Mouse (Mus musculus) embryonic fibroblast, embryonic 13.5 days (primary cell): ENCODE data around the gene Tnfsf10. TPM values are rescaled to one million over a fixed set of nuclear protein-coding genes. Genes with fewer than 3 reads are reported as not detected.
"Not testable (repeated sequence)": the region's sequence is repeated elsewhere in the genome, so short reads cannot be mapped to it uniquely, and the experiment has no call there.

Experiments
- H3K27ac ChIP-seq: 2 replicates; pipeline ENCODE4 v1.5.1; 2012; ENCODE audit warnings: low read length, control low read depth, inconsistent platforms; ENCODE audit not compliant: insufficient read depth
- H3K4me1 ChIP-seq: 2 replicates; pipeline ENCODE4 v1.6.1; 2011; ENCODE audit warnings: low read length; ENCODE audit not compliant: control insufficient read depth, insufficient read depth
- H3K4me3 ChIP-seq: 2 replicates; pipeline ENCODE4 v1.5.1; 2011; ENCODE audit warnings: mild to moderate bottlenecking, control low read depth, low read length; ENCODE audit not compliant: insufficient read depth
- CTCF ChIP-seq: IDR thresholded peaks from 2 replicates; pipeline ENCODE4 v1.5.1; 2011; ENCODE audit warnings: mild to moderate bottlenecking, control low read depth, low read length, moderate library complexity, borderline replicate concordance; ENCODE audit not compliant: insufficient read depth
- POLR2A ChIP-seq: IDR thresholded peaks from 2 replicates; pipeline ENCODE4 v1.6.1; 2011; ENCODE audit warnings: low read depth, mild to moderate bottlenecking, control low read depth, low read length, moderate library complexity
- polyA plus RNA-seq: library from polyadenylated mRNA; stranded (reverse); fragments of >200 nt; gene quantifications from 2 replicates; pipeline ENCODE4 v1.2.4, GENCODE M21; 2011; ENCODE audit warnings: low read depth; ENCODE audit not compliant: missing spikeins, insufficient read length

The Tnfsf10 gene
- 0.11 TPM in 1 of 2 replicates, not detected in the other for polyA plus RNA-seq

GRCm38 (mm10) chr3:27316559-27317287, at the start of gene Tnfsf10:
Gene Tnfsf10, plus strand, starts transcription at chr3:27317028.
- Histone ChIP-seq H3K4me3 (no peak within 1 kb of the TSS), H3K27ac (no peak within 1 kb of the TSS)
- no peak for TF ChIP-seq CTCF
- no peak for TF ChIP-seq POLR2A

GRCm38 (mm10) chr3:27267327-27267726, 49.5 kb upstream of the Tnfsf10 start:
- Histone ChIP-seq H3K4me3 (no peak overlapping the region), H3K4me1 (no peaks in the 10 kb centered on the region), H3K27ac (no peak overlapping the region)
- TF ChIP-seq CTCF (no peak), POLR2A (no peak)

More at GRCm38 (mm10) chr3:27316559-27317287, at the start of gene Tnfsf10:
- no peaks in the 10 kb centered on the region for H3K4me1 ChIP-seq

GRCm38 (mm10) chr3:27267887-27268286, 48.9 kb upstream of the Tnfsf10 start:
- Histone ChIP-seq H3K27ac (no peak overlapping the region), H3K4me3 (no peak overlapping the region)
- no peak for TF ChIP-seq CTCF
- no peak for TF ChIP-seq POLR2A

GRCm38 (mm10) chr3:27269151-27269550, 47.7 kb upstream of the Tnfsf10 start:
- H3K4me1 ChIP-seq, result 0 out of 2 replicates have a peak, but pooled peaks cover 3% of the 10 kb centered on the region
- H3K27ac ChIP-seq, result no peak overlapping the region
- no peak for TF ChIP-seq CTCF
- TF ChIP-seq POLR2A, result no peak

More at GRCm38 (mm10) chr3:27267887-27268286, 48.9 kb upstream of the Tnfsf10 start:
- no peaks in the 10 kb centered on the region for H3K4me1 ChIP-seq

GRCm38 (mm10) chr3:27270160-27270962, 46.5 kb upstream of the Tnfsf10 start:
- TF ChIP-seq CTCF, result no peak
- TF ChIP-seq POLR2A, result no peak
- no peak overlapping the region for H3K4me3 ChIP-seq
- H3K4me1 ChIP-seq, result 0 out of 2 replicates have a peak, but pooled peaks cover 3% of the 10 kb centered on the region
- no peak overlapping the region for H3K27ac ChIP-seq

More at GRCm38 (mm10) chr3:27269151-27269550, 47.7 kb upstream of the Tnfsf10 start:
- no peak overlapping the region for H3K4me3 ChIP-seq

GRCm38 (mm10) chr3:27272926-27273745, 43.7 kb upstream of the Tnfsf10 start:
- Histone ChIP-seq H3K4me1 (0 out of 2 replicates have a peak, but pooled peaks cover 3% of the 10 kb centered on the region), H3K27ac (no peak overlapping the region), H3K4me3 (no peak overlapping the region)
- TF ChIP-seq CTCF, result no peak
- TF ChIP-seq POLR2A, result no peak

- H3K27ac ChIP-seq, H3K4me3 ChIP-seq, H3K4me1 ChIP-seq: not testable (repeated sequence)
These were observed 37.4 kb upstream of the Tnfsf10 start for GRCm38 (mm10) chr3:27279286-27279925.

GRCm38 (mm10) chr3:27280280-27280749, 36.5 kb upstream of the Tnfsf10 start:
- Histone ChIP-seq H3K4me3 (no peak overlapping the region), H3K27ac (no peak overlapping the region), H3K4me1 (no peaks in the 10 kb centered on the region; the same call in 1 of the 2 replicates)
- no peak for TF ChIP-seq CTCF
